Mouse (Mus musculus) intestine, embryonic 14.5 days (tissue): ENCODE results near the gene Pgbd1. TPM values are rescaled to one million over a fixed set of nuclear protein-coding genes. Genes with fewer than 3 reads are reported as not detected.
"Not testable (repeated sequence)": the region's sequence is repeated elsewhere in the genome, so short reads cannot be mapped to it uniquely, and the experiment has no call there.

Experiments used
- ATAC-seq: fragments of 200-750 bp; cut with Nextera tagmentation; replicated peaks from 2 replicates; pipeline ENCODE4 v1.8.0; 2017; ENCODE audit warnings: low read depth, moderate number of reproducible peaks, moderate TSS enrichment, moderate library complexity; ENCODE audit not compliant: low FRiP score, low TSS enrichment
- DNase-seq: peaks from one replicate; pipeline ENCODE4 v3.0.0-alpha.2; 2018; ENCODE audit warnings: low spot score
- H3K27ac ChIP-seq: fragments of 300-500 bp; sonication (generic); 2 replicates; pipeline ENCODE4 v1.5.1; 2014; ENCODE audit warnings: low read depth, mild to moderate bottlenecking, control low read depth
- H3K27me3 ChIP-seq: fragments of 300-500 bp; sonication (generic); replicated peaks from 2 replicates; pipeline ENCODE4 v1.6.1; 2014; ENCODE audit warnings: low read length, control low read depth; ENCODE audit not compliant: control insufficient read depth, insufficient read depth
- H3K36me3 ChIP-seq: fragments of 300-500 bp; sonication (generic); 2 replicates; pipeline ENCODE4 v1.6.1; 2014; ENCODE audit warnings: low read length, control low read depth; ENCODE audit not compliant: control insufficient read depth, insufficient read depth
- H3K4me1 ChIP-seq: fragments of 300-500 bp; sonication (generic); replicated peaks from 2 replicates; pipeline ENCODE4 v1.6.1; 2014; ENCODE audit warnings: low read length, control low read depth, mixed read lengths; ENCODE audit not compliant: control insufficient read depth, insufficient read depth
- H3K4me2 ChIP-seq: fragments of 300-500 bp; sonication (generic); 2 replicates; pipeline ENCODE4 v1.6.1; 2014; ENCODE audit warnings: low read length
- H3K4me3 ChIP-seq: fragments of 300-500 bp; sonication (generic); 2 replicates; pipeline ENCODE4 v1.5.1; 2014; ENCODE audit warnings: low read depth, low read length, control low read depth, mixed read lengths
- H3K9ac ChIP-seq: fragments of 300-500 bp; sonication (generic); 2 replicates; pipeline ENCODE4 v1.6.1; 2014; ENCODE audit warnings: mild to moderate bottlenecking, low read length
- H3K9me3 ChIP-seq: fragments of 300-500 bp; sonication (generic); 2 replicates; pipeline ENCODE4 v1.6.1; 2016; ENCODE audit warnings: low read length, control low read depth; ENCODE audit not compliant: control insufficient read depth
- WGBS: fragments of 180-500 bp; shearing (Covaris S2); extraction: QIAGEN DNeasy Blood & Tissue Kit; methylation state at CpG from one replicate; pipeline ENCODE4 v1.1.7; 2014; 5-methylcytosine and 5-hydroxymethylcytosine counted together
- polyA plus RNA-seq: library from polyadenylated mRNA; unstranded; fragments of >200 nt; fragmentation: Nextera tagmentation; extraction: Ambion mirVana; gene quantifications from 2 replicates; pipeline ENCODE4 v1.2.1, GENCODE M21; 2014

Pgbd1 gene
- 2.7 and 3.2 TPM in 2 replicates for polyA plus RNA-seq

DNA sequence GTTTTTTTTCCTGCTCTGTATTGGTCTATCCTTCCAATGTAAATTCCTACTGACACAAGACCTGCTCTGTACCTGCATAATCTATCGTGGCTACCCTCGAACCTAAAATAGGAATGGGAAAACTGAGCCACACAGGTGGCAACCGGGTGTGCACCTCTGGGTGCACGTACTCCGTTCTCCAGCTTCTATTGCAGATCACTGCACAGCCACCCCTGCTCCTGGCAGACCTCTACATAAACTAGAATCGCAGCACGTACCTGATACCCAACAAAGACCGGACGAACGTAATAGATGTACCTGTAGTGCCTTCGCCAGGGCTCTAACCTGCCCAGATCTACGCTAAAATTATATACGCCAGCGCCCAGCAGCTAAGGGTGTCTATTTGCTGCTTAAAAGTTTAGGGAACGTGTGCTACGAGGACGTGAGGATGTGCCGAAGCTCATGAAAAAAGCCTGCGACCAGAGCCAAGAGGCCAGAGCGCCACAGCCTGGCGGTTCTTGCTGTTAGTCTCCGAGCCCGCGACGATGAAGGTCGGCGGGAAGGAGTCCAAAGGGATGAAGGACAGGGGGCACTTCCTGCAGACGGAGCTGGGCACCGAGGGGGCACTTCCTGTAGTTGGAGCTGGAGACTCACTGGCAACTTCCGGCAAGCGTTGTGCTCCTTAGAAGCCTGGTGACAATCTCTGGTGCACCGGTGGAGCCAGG, at the start of gene Pgbd1:
Gene Pgbd1 (minus strand): TSS at position 556 of the 704 bp plus-strand sequence.
- Histone ChIP-seq H3K9ac (peak within 1 kb of the TSS; percentile 72), H3K9me3 (no peaks in the 10 kb centered on the region), H3K4me2 (peak within 1 kb of the TSS; percentile 96), H3K36me3 (peaks cover 31% of the 10 kb centered on the region), H3K27ac (peak within 1 kb of the TSS; percentile 78), H3K4me3 (peak within 1 kb of the TSS; percentile 58), H3K4me1 (peaks cover 3% of the 10 kb centered on the region; the same call in 1 of the 2 replicates), H3K27me3 (no peaks in the 10 kb centered on the region)
- ATAC-seq (peak; percentile 91), DNase-seq (peak; percentile 86)
- WGBS: under 1% methylated on average over 32 of the region's 32 CpGs

- DNase-seq (no peak), ATAC-seq (no peak)
- Histone ChIP-seq H3K9me3 (0 out of 2 replicates have a peak, but pooled peaks cover 2% of the 10 kb centered on the region), H3K36me3 (peaks cover 13% of the 10 kb centered on the region; the same call in 1 of the 2 replicates), H3K4me3 (no peak overlapping the region), H3K4me1 (no peaks in the 10 kb centered on the region), H3K27me3 (no peaks in the 10 kb centered on the region), H3K27ac (no peak overlapping the region), H3K9ac (no peak overlapping the region), H3K4me2 (no peak overlapping the region)
- 95% methylated on average over 1 of the region's 1 CpGs for WGBS
Observed at GRCm38 (mm10) chr13:21486881-21487280, 46.0 kb upstream of the Pgbd1 start.

DNA sequence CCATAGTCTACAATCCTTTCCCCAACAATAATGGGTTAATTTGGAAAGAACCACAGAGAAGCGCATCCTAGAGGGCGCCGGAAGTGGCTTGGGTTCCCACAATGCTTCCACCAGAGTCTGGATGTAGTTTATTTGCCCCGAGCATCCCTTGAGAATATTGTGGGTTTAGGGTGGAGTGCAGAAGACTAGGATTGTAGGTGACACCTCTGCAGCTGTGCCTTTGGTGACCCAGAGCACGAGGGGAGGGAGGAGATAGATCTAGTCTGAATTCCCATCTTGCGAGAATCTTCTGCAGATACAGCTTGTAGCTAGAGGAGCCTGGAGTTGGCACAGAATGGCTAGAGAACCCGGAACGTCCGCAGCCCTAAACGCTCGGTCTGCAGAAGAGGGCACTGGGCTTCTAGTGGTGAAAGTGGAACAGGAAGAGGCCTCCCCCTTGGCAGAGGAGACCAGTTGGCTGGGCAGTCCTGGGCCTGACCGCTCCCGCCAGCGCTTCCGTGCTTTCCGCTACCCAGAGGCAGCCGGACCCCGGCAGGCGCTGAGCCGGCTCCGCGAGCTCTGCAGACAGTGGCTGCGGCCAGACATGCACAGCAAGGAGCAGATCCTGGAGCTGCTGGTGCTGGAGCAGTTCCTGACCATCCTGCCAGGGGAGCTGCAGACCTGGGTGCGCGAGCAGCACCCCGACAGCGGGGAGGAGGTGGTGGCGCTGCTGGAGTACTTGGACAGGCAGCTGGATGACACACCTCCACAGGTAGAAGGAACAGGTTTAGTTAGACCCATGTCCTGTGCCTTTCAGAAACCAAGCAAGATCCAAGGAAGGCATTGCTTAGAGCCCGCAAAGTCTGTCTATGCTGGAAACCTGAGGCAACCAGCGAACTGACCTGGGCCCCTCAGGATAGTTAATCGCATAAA, 38.2 kb upstream of the Pgbd1 start, which contains the start of the genes Zkscan4 and Gm10065:
Gene Zkscan4 (plus strand): TSS at position 149 of the 912 bp plus-strand sequence.
Gene Gm10065 (minus strand): TSS at position 683 of the 912 bp plus-strand sequence.
- ATAC-seq (peak; percentile 86), DNase-seq (peak; percentile 87)
- not testable (repeated sequence) for H3K9me3 ChIP-seq, H3K4me1 ChIP-seq, H3K36me3 ChIP-seq, H3K27me3 ChIP-seq
- WGBS: 3% methylated on average over 26 of the region's 31 CpGs
- Histone ChIP-seq H3K4me2 (peak within 1 kb of the TSS; percentile 61), H3K9ac (peak within 1 kb of the TSS; percentile 54), H3K27ac (peak within 1 kb of the TSS; percentile 69), H3K4me3 (peak within 1 kb of the TSS; percentile 61)

DNA sequence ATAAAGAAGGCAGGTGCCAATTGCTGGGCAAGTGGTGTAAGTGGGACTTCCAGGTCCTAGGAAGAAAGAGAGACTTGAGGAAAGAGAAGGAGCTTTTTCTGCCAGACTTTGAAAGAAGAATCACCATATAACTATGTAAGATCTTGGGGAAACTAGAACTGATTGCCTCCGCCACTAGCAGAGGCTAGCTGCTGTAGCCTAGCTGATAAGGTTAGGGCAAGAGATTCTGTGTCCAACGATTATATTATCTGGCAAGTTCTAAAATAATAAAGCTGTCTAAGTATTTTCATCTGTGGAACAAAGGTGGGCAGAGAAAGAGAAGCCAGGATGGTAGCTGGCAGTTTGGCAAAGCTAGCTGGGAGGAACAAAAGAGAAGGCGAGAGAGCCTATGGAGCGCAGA, 31.6 kb upstream of the Pgbd1 start:
- Histone ChIP-seq H3K9me3 (no peaks in the 10 kb centered on the region), H3K27ac (no peak overlapping the region), H3K36me3 (no peaks in the 10 kb centered on the region), H3K27me3 (no peaks in the 10 kb centered on the region), H3K4me2 (no peak overlapping the region), H3K4me1 (no peaks in the 10 kb centered on the region), H3K4me3 (no peak overlapping the region), H3K9ac (no peak overlapping the region)
- DNase-seq (no peak), ATAC-seq (no peak)
- WGBS: 41% methylated on average over 4 of the region's 4 CpGs

GRCm38 (mm10) chr13:21469097-21469496, 28.2 kb upstream of the Pgbd1 start:
- no peaks in the 10 kb centered on the region for H3K36me3 ChIP-seq
- no peak overlapping the region for H3K27ac ChIP-seq
- 36% methylated on average over 9 of the region's 9 CpGs for WGBS
- no peaks in the 10 kb centered on the region for H3K9me3 ChIP-seq
- no peak for DNase-seq
- H3K27me3 ChIP-seq: no peaks in the 10 kb centered on the region
- peak overlapping the region; percentile 96 for H3K4me2 ChIP-seq
- no peak for ATAC-seq
- H3K4me1 ChIP-seq: no peaks in the 10 kb centered on the region
- 0 out of 2 replicates have a peak overlapping the region, but pooled peaks have one; percentile 63 for H3K4me3 ChIP-seq
- no peak overlapping the region for H3K9ac ChIP-seq

GRCm38 (mm10) chr13:21468061-21469019, 27.5 kb upstream of the Pgbd1 start, which contains the start of gene Nkapl:
Gene Nkapl (minus strand): TSS chr13:21468509.
- H3K4me2 ChIP-seq: peak within 1 kb of the TSS; percentile 96
- 2% methylated on average over 54 of the region's 54 CpGs for WGBS

DNA sequence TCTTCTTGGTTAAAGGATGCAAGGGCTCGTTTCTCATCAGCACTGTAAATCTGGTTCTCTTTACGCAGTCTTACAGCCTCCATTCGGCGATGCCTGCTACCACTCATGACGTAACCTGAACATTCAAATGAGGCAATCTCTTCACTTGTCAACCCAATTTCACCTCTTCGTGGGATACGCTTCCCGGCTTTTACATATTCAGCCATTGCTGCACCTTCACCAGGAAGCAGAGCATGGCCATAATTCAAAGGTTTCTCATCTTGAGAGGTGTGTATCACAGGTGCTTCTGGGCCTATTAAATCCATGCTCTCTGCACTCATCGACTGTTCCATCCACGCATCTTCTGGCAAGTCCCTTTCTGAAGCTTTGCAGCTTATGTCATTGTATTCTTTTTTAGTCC, 26.5 kb upstream of the Pgbd1 start:
- 87% methylated on average over 10 of the region's 10 CpGs for WGBS
- no peak for ATAC-seq
- Histone ChIP-seq H3K4me1 (no peaks in the 10 kb centered on the region), H3K27ac (no peak overlapping the region), H3K9me3 (no peaks in the 10 kb centered on the region), H3K4me2 (no peak overlapping the region), H3K9ac (no peak overlapping the region), H3K36me3 (no peaks in the 10 kb centered on the region), H3K27me3 (no peaks in the 10 kb centered on the region), H3K4me3 (no peak overlapping the region)
- DNase-seq: no peak

More at GRCm38 (mm10) chr13:21468061-21469019, 27.5 kb upstream of the Pgbd1 start, which contains the start of gene Nkapl:
- Histone ChIP-seq H3K27ac (peak within 1 kb of the TSS; percentile 47; the same call in 1 of the 2 replicates), H3K27me3 (no peaks in the 10 kb centered on the region), H3K4me1 (no peaks in the 10 kb centered on the region), H3K9ac (peak within 1 kb of the TSS; percentile 69), H3K36me3 (no peaks in the 10 kb centered on the region), H3K9me3 (no peaks in the 10 kb centered on the region), H3K4me3 (peak within 1 kb of the TSS; percentile 63)
- peak; percentile 89 for DNase-seq
- peak; percentile 99 for ATAC-seq
